ENCODE assay signal across 8 mouse cellular contexts in genomic region chr19:5601752-5602541, GRCm38 (mm10). TPM values are rescaled to one million over a fixed set of nuclear protein-coding genes. Genes with fewer than 3 reads are reported as not detected.
DNase-seq lines count a peak whose midpoint lies in the region; ATAC-seq lines count a peak whose summit lies in the region.

Gene Rnaseh2c (plus strand): TSS chr19:5601873.

- ATAC-seq in hindbrain, embryonic 15.5 days (ENCODE audit: low FRiP score, low read depth): peak; percentile 91

- no peaks in the 10 kb centered on the region for H3K9me3 ChIP-seq in hindbrain, embryonic 15.5 days

- peak within 1 kb of the TSS; percentile 84 for H3K27ac ChIP-seq in hindbrain, embryonic 15.5 days (replicated peaks)

- peak; percentile 89 for DNase-seq in T-cell, adult 2 months (ENCODE audit: low spot score)
- peak; percentile 86 to 87 for DNase-seq in cerebellum, postnatal 25 days
- peak; percentile 79 to 86 for DNase-seq in frontal cortex, postnatal 36 days (ENCODE audit: low spot score in 2 of 2)
- peak; percentile 58 for DNase-seq in left cerebral cortex, adult 11 months (ENCODE audit: low spot score)
- peak; percentile 79 to 81 for DNase-seq in lung, postnatal 4 days
- peak; percentile 87 for DNase-seq in right cerebral cortex, adult 18-20 months
- DNase-seq in urinary bladder, postnatal 25 days (ENCODE audit: low spot score): peak; percentile 57

- peak within 1 kb of the TSS; percentile 66 for H3K4me3 ChIP-seq in hindbrain, embryonic 15.5 days

- H3K27me3 ChIP-seq in hindbrain, embryonic 15.5 days: no peaks in the 10 kb centered on the region

- H3K36me3 ChIP-seq in hindbrain, embryonic 15.5 days: peaks cover 39% of the 10 kb centered on the region

- H3K4me1 ChIP-seq in hindbrain, embryonic 15.5 days (replicated peaks): peaks cover 29% of the 10 kb centered on the region

- peak within 1 kb of the TSS; percentile 95 for H3K4me2 ChIP-seq in hindbrain, embryonic 15.5 days

- H3K9ac ChIP-seq in hindbrain, embryonic 15.5 days: peak within 1 kb of the TSS; percentile 68

- under 1% methylated on average over 64 of the region's 64 CpGs for WGBS in hindbrain, embryonic 15.5 days

RNA-seq across cellular contexts. Expression of gene Rnaseh2c, which starts in this region (rescaled TPM):
- 66.6 and 67.4 TPM in 2 replicates for polyA plus RNA-seq in hindbrain, embryonic 15.5 days (2015; fragmentation: Nextera tagmentation; extraction: Ambion mirVana)

Comparison
In these comparisons a context has a peak if more than half of its experiments do, and no peak if none do; other contexts are left out.
1. Peak in every context shown above with its lines: DNase-seq, ATAC-seq, H3K4me3 ChIP-seq and H3K27ac ChIP-seq.